Mouse (Mus musculus) lung, adult 2 months (tissue): Measurements from ENCODE around the gene Spop.

ENCODE experiments used
- CTCF ChIP-seq: fragments of 200-500 bp; IDR thresholded peaks from 2 replicates; pipeline ENCODE4 v1.5.1; 2011; ENCODE audit warnings: mild to moderate bottlenecking, low read length, control low read depth; ENCODE audit not compliant: insufficient read depth
- POLR2A ChIP-seq: fragments of 200-500 bp; IDR thresholded peaks from 2 replicates; pipeline ENCODE4 v1.6.1; 2011; ENCODE audit warnings: low read depth, mild to moderate bottlenecking, control low read depth, low read length, borderline replicate concordance; ENCODE audit errors: extremely low read depth

DNA sequence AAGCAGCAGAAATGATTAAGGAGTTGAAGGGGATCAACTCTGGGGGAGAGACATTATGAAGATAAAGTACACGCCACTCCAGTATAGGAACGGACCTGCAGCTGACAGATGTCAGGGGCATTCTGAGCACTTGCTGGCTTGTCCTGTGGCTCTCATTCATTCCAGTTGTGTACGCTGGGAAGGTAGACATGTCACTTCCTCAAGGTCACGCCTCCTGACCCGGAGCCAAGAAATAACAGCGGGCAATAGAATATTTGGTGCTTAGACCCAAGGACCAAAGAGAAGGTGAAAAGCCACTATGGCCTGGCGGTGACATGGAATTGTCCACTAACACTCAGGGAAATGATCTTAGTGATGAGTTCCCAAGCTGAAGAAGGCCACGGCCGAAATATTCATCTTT is 82.0 kb downstream of the Spop start:
- TF ChIP-seq POLR2A (no peak), CTCF (no peak)
